Mouse (Mus musculus) MEL (cell line): Measurements from ENCODE around the gene Gm20481. TPM values are rescaled to one million over a fixed set of nuclear protein-coding genes. Genes with fewer than 3 reads are reported as not detected.

Source experiments
- DNase-seq: peaks from one replicate; pipeline ENCODE4 v3.0.0; 2011; ENCODE audit warnings: low read depth, low spot score
- H3K27ac ChIP-seq: 2 replicates; pipeline ENCODE4 v1.5.1; 2012; ENCODE audit warnings: low read depth, mild to moderate bottlenecking, control low read depth, low read length, moderate library complexity; ENCODE audit not compliant: control insufficient read depth
- H3K27me3 ChIP-seq, 2 experiments: fragments of 150-350 bp in 1 of 2; sonication (generic) in 1 of 2; 2 replicates each; pipeline ENCODE4 v1.6.1; 2012; ENCODE audit warnings: low read length in 2 of 2, mild to moderate bottlenecking in 2 of 2, improper control_type of control experiment in 1 of 2, moderate library complexity in 1 of 2; ENCODE audit not compliant: insufficient read depth in 2 of 2, control insufficient read depth in 1 of 2
- H3K36me3 ChIP-seq, 2 experiments: 2 replicates each; pipeline ENCODE4 v1.6.1; 2012 to 2014; ENCODE audit warnings: low read length in 2 of 2, improper control_type of control experiment in 1 of 2, inconsistent platforms in 1 of 2, mild to moderate bottlenecking in 1 of 2; ENCODE audit not compliant: insufficient read depth in 2 of 2, control insufficient read depth in 1 of 2
- H3K4me1 ChIP-seq, 2 experiments: fragments of 150-350 bp in 1 of 2; sonication (generic) in 1 of 2; 2 replicates each; pipeline ENCODE4 v1.6.1; 2012; ENCODE audit warnings: low read length in 2 of 2, improper control_type of control experiment in 1 of 2, mild to moderate bottlenecking in 1 of 2; ENCODE audit not compliant: insufficient read depth in 2 of 2, control insufficient read depth in 1 of 2
- H3K4me3 ChIP-seq, 2 experiments: fragments of 150-350 bp in 1 of 2; sonication (generic) in 1 of 2; 2 replicates each; pipeline ENCODE4 v1.5.1; 2012; ENCODE audit warnings: low read depth in 2 of 2, low read length in 2 of 2, mild to moderate bottlenecking in 2 of 2, moderate library complexity in 2 of 2, control low read depth in 1 of 2, improper control_type of control experiment in 1 of 2; ENCODE audit not compliant: control insufficient read depth in 1 of 2, insufficient read depth in 1 of 2
- H3K79me2 ChIP-seq: 2 replicates; pipeline ENCODE4 v1.6.1; 2012; ENCODE audit warnings: mild to moderate bottlenecking, low read length, moderate library complexity; ENCODE audit not compliant: control insufficient read depth, poor library complexity, insufficient read depth
- H3K9ac ChIP-seq: 2 replicates; pipeline ENCODE4 v1.6.1; 2012; ENCODE audit warnings: low read depth, mild to moderate bottlenecking, control low read depth, low read length, moderate library complexity; ENCODE audit not compliant: control insufficient read depth, poor library complexity, severe bottlenecking
- H3K9me3 ChIP-seq: fragments of 150-350 bp; sonication (generic); replicated peaks from 2 replicates; pipeline ENCODE4 v1.6.1; 2012; ENCODE audit warnings: mild to moderate bottlenecking, low read length, improper control_type of control experiment, moderate library complexity; ENCODE audit not compliant: insufficient read depth
- BHLHE40 ChIP-seq: IDR thresholded peaks from 2 replicates; pipeline ENCODE4 v1.6.1; 2012; ENCODE audit warnings: low read depth, mild to moderate bottlenecking, inconsistent platforms, low read length, improper control_type of control experiment, borderline replicate concordance
- CHD1 ChIP-seq: IDR thresholded peaks from 2 replicates; pipeline ENCODE4 v1.6.1; 2012; ENCODE audit warnings: low read depth, mild to moderate bottlenecking, inconsistent platforms, low read length, improper control_type of control experiment
- CHD2 ChIP-seq: IDR thresholded peaks from 2 replicates; pipeline ENCODE4 v1.6.1; 2011; ENCODE audit warnings: low read length, improper control_type of control experiment
- CTCF ChIP-seq, 3 experiments: IDR thresholded peaks in 2 of 3; conservative IDR thresholded peaks in 1 of 3; 2 replicates each; pipeline ENCODE4 v1.5.1; 2011 to 2012; ENCODE audit warnings: low read length in 3 of 3, low read depth in 2 of 3, mild to moderate bottlenecking in 2 of 3, improper control_type of control experiment in 1 of 3, inconsistent platforms in 1 of 3, mixed read lengths in 1 of 3, moderate library complexity in 1 of 3; ENCODE audit not compliant: control insufficient read depth in 1 of 3, insufficient read depth in 1 of 3, poor library complexity in 1 of 3, severe bottlenecking in 1 of 3
- ETS1 ChIP-seq: IDR thresholded peaks from 2 replicates; pipeline ENCODE4 v1.6.1; 2012; ENCODE audit warnings: low read depth, mild to moderate bottlenecking, inconsistent platforms, low read length, improper control_type of control experiment, moderate library complexity
- GABPA ChIP-seq: IDR thresholded peaks from 2 replicates; pipeline ENCODE4 v1.6.1; 2012; ENCODE audit warnings: low read depth, mild to moderate bottlenecking, inconsistent platforms, low read length, improper control_type of control experiment, moderate library complexity
- GATA1 ChIP-seq: IDR thresholded peaks from 2 replicates; pipeline ENCODE4 v1.6.1; 2011; ENCODE audit warnings: low read depth, low read length, improper control_type of control experiment
- HCFC1 ChIP-seq: IDR thresholded peaks from 2 replicates; pipeline ENCODE4 v1.6.1; 2012; ENCODE audit warnings: low read depth, mild to moderate bottlenecking, inconsistent platforms, low read length, improper control_type of control experiment, moderate library complexity
- KAT2A ChIP-seq: conservative IDR thresholded peaks from 2 replicates; pipeline ENCODE4 v1.6.1; 2012; ENCODE audit warnings: low read depth, low read length, improper control_type of control experiment, inconsistent platforms
- MAFK ChIP-seq: IDR thresholded peaks from 2 replicates; pipeline ENCODE4 v1.6.1; 2011; ENCODE audit warnings: low read depth, mild to moderate bottlenecking, low read length, improper control_type of control experiment, borderline replicate concordance
- MAX ChIP-seq: IDR thresholded peaks from 2 replicates; pipeline ENCODE4 v1.6.1; 2011; ENCODE audit warnings: low read length, improper control_type of control experiment
- MAZ ChIP-seq: IDR thresholded peaks from 2 replicates; pipeline ENCODE4 v1.6.1; 2012; ENCODE audit warnings: low read depth, mild to moderate bottlenecking, inconsistent platforms, low read length, improper control_type of control experiment
- MEF2A ChIP-seq: IDR thresholded peaks from 2 replicates; pipeline ENCODE4 v1.6.1; 2014; ENCODE audit warnings: low read depth, mild to moderate bottlenecking, inconsistent platforms, low read length, improper control_type of control experiment; ENCODE audit not compliant: poor library complexity, insufficient replicate concordance, severe bottlenecking; ENCODE audit errors: extremely low read depth
- MXI1 ChIP-seq: IDR thresholded peaks from 2 replicates; pipeline ENCODE4 v1.6.1; 2011; ENCODE audit warnings: mild to moderate bottlenecking, low read depth, low read length, improper control_type of control experiment
- MYB ChIP-seq: IDR thresholded peaks from 2 replicates; pipeline ENCODE4 v1.6.1; 2011; ENCODE audit warnings: mild to moderate bottlenecking, low read depth, low read length, improper control_type of control experiment
- MYC ChIP-seq: IDR thresholded peaks from 2 replicates; pipeline ENCODE4 v1.6.1; 2011; ENCODE audit warnings: low read depth, mild to moderate bottlenecking, low read length, improper control_type of control experiment, moderate library complexity
- NELFE ChIP-seq: IDR thresholded peaks from 2 replicates; pipeline ENCODE4 v1.6.1; 2011; ENCODE audit warnings: low read depth, low read length, improper control_type of control experiment
- NRF1 ChIP-seq: IDR thresholded peaks from 2 replicates; pipeline ENCODE4 v1.6.1; 2014; ENCODE audit warnings: low read depth, mild to moderate bottlenecking, inconsistent platforms, low read length, improper control_type of control experiment, moderate library complexity; ENCODE audit not compliant: poor library complexity, insufficient read depth, severe bottlenecking
- POLR2A ChIP-seq, 2 experiments: IDR thresholded peaks; 2 replicates each; pipeline ENCODE4 v1.6.1; 2011 to 2012; ENCODE audit warnings: low read length in 2 of 2, mild to moderate bottlenecking in 2 of 2, control low read depth in 1 of 2, improper control_type of control experiment in 1 of 2, low read depth in 1 of 2, moderate library complexity in 1 of 2; ENCODE audit not compliant: control insufficient read depth in 1 of 2, insufficient read depth in 1 of 2, poor library complexity in 1 of 2
- POLR2AphosphoS2 ChIP-seq: IDR thresholded peaks from 2 replicates; pipeline ENCODE4 v1.6.1; 2011; ENCODE audit warnings: low read length, improper control_type of control experiment
- POLR2AphosphoS5 ChIP-seq: IDR thresholded peaks from 2 replicates; pipeline ENCODE4 v1.6.1; 2012; ENCODE audit warnings: low read depth, borderline replicate concordance, mild to moderate bottlenecking, inconsistent platforms, low read length, moderate library complexity, mixed read lengths
- RAD21 ChIP-seq: IDR thresholded peaks from 2 replicates; pipeline ENCODE4 v1.6.1; 2011; ENCODE audit warnings: mild to moderate bottlenecking, low read depth, low read length, improper control_type of control experiment
- SIN3A ChIP-seq: IDR thresholded peaks from 2 replicates; pipeline ENCODE4 v1.6.1; 2012; ENCODE audit warnings: low read length, improper control_type of control experiment, inconsistent platforms
- SMC3 ChIP-seq: IDR thresholded peaks from 2 replicates; pipeline ENCODE4 v1.6.1; 2011; ENCODE audit warnings: low read depth, low read length, improper control_type of control experiment
- TAL1 ChIP-seq: IDR thresholded peaks from 2 replicates; pipeline ENCODE4 v1.6.1; 2012; ENCODE audit warnings: mild to moderate bottlenecking, inconsistent platforms, low read length, moderate library complexity, mixed read lengths
- TBP ChIP-seq: IDR thresholded peaks from 2 replicates; pipeline ENCODE4 v1.8.0; 2011; ENCODE audit warnings: low read depth, low read length, improper control_type of control experiment
- TCF12 ChIP-seq: IDR thresholded peaks from 2 replicates; pipeline ENCODE4 v1.6.1; 2014; ENCODE audit warnings: low read depth, mild to moderate bottlenecking, inconsistent platforms, low read length, improper control_type of control experiment, moderate library complexity
- UBTF ChIP-seq: IDR thresholded peaks from 2 replicates; pipeline ENCODE4 v1.6.1; 2012; ENCODE audit warnings: low read depth, mild to moderate bottlenecking, inconsistent platforms, low read length, improper control_type of control experiment, moderate library complexity, borderline replicate concordance; ENCODE audit not compliant: insufficient read depth
- USF1 ChIP-seq: IDR thresholded peaks from 2 replicates; pipeline ENCODE4 v1.6.1; 2014; ENCODE audit warnings: low read depth, mild to moderate bottlenecking, inconsistent platforms, low read length, improper control_type of control experiment, moderate library complexity
- ZKSCAN1 ChIP-seq: IDR thresholded peaks from 2 replicates; pipeline ENCODE4 v1.6.1; 2012; ENCODE audit warnings: low read depth, mild to moderate bottlenecking, inconsistent platforms, low read length, improper control_type of control experiment, moderate library complexity
- ZNF384 ChIP-seq: IDR thresholded peaks from 2 replicates; pipeline ENCODE4 v1.6.1; 2012; ENCODE audit warnings: low read depth, mild to moderate bottlenecking, inconsistent platforms, low read length, improper control_type of control experiment
- polyA plus RNA-seq, 2 experiments: library from polyadenylated mRNA; stranded (reverse) in 1 of 2; unstranded in 1 of 2; fragments of >175 nt in 1 of 2; fragments of >200 nt in 1 of 2; gene quantifications; 2 replicates each; pipeline versions ENCODE4 v1.2.1 to v1.2.4; 2012; ENCODE audit warnings: low replicate concordance in 2 of 2, low read depth in 1 of 2; ENCODE audit not compliant: insufficient read length in 2 of 2, insufficient read depth in 1 of 2, missing spikeins in 1 of 2
- total RNA-seq: library from RNA; depleted of rRNA; stranded (reverse); fragments of 300-350 nt; gene quantifications from 2 replicates; pipeline ENCODE4 v1.2.3, GENCODE M21; 2012

Gm20481 gene
- total and polyA plus RNA-seq, 3 experiments = not detected

DNA sequence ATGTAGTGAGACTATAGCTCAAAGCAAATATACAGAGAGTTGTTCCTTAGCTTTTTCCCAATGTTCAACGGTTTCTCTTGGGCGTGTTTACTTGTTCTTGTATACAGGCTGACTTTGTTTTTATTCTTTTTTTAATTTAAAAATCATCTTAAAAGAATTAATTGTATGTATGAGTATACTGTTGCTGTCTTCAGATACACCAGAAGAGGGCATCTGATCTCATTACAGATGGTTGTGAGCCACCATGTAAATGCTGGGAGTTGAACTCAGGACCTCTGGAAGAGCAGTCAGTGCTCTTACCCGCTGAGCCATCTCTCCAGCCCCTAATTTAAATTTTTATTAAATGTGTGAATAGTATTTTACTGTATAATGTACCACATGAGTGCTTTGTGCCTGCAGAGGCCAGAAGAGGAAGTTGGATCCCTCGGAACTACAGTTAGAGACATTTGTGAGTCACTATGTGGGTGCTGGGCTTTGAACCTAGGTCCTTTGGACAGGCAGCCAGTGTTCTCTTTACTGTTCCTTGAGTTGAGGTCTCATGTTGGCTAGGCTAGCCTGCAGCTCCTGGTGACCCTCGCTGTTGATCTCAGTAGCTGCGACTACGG is 37.8 kb downstream of the Gm20481 start (continued):
- TF ChIP-seq GATA1 (no peak), UBTF (no peak), NRF1 (no peak), MAFK (peak; percentile 46; the same call in 1 of the 2 replicates), BHLHE40 (no peak), MEF2A (no peak), USF1 (no peak), CTCF (IDR thresholded peaks at IDR 0.05 in 2 of 3, conservative IDR thresholded peaks at IDR 0.05 in 1 of 3; ENCODE audit: control insufficient read depth in 1 of 3, insufficient read depth in 1 of 3, low read depth in 2 of 3, low read length in 3 of 3, poor library complexity in 1 of 3, severe bottlenecking in 1 of 3) (peak in 2 of 3 experiments; percentile 20 to 49; a peak in 4 of 6 replicates), POLR2A (IDR thresholded peaks at IDR 0.05; ENCODE audit: control insufficient read depth in 1 of 2, insufficient read depth in 1 of 2, low read depth in 1 of 2, low read length in 2 of 2, poor library complexity in 1 of 2) (no peak), SMC3 (peak; percentile 56), TAL1 (no peak), MAZ (no peak), MYC (no peak), MXI1 (no peak), ZNF384 (0 out of 2 replicates have a peak, but pooled peaks have one; percentile 31), ETS1 (no peak), MAX (no peak), TBP (peak; percentile 91), SIN3A (no peak)

DNA sequence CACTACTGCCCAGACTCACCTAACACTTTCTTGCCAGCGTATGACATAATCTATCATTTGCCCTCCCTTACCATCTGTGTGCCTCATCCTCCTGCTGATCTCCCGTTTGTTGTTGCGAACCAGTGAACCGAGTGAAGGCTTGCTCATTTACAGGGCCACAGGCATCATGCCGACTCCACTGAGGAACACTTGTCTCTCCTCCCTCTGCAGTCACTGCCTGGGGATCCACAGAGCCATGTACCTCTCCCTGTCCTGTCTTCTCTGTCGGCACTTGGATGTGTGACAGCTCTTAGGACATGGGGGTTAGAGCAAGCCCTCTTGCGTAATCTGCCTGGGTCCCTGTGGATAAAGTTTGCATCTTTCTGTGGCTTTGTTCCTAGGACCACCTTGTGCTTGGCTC is 39.9 kb downstream of the Gm20481 start:
- TF ChIP-seq MYB = no peak
- no peak for TF ChIP-seq NRF1
- no peak for TF ChIP-seq CHD2
- no peak for TF ChIP-seq POLR2AphosphoS2
- TF ChIP-seq NELFE = no peak
- TF ChIP-seq CHD1 = no peak
- TF ChIP-seq GABPA = no peak
- no peak for TF ChIP-seq USF1
- TF ChIP-seq KAT2A = no peak
- no peak for TF ChIP-seq RAD21
- TF ChIP-seq POLR2AphosphoS5 = no peak
- TF ChIP-seq HCFC1 = no peak
- no peak for TF ChIP-seq ZKSCAN1
- TF ChIP-seq TCF12 = no peak
- no peak for TF ChIP-seq MAZ
- TF ChIP-seq MYC = no peak
- TF ChIP-seq, all 39 proteins: peak for 0
- peaks cover 0 to 9% of the 10 kb centered on the region in 2 experiments; a peak in 2 of 4 replicates for H3K4me1 ChIP-seq
- DNase-seq = no peak

More for the DNA sequence above, 39.9 kb downstream of the Gm20481 start:
- H3K36me3 ChIP-seq = peaks cover 2 to 6% of the 10 kb centered on the region in 2 experiments
- no peak overlapping the region for H3K9ac ChIP-seq
- no peaks in the 10 kb centered on the region for H3K27me3 ChIP-seq
- no peak overlapping the region for H3K27ac ChIP-seq
- H3K79me2 ChIP-seq = peaks cover 13% of the 10 kb centered on the region; the same call in 1 of the 2 replicates
- no peak overlapping the region for H3K4me3 ChIP-seq
- H3K9me3 ChIP-seq = no peaks in the 10 kb centered on the region
